Mouse (Mus musculus) kidney, embryonic 16.5 days (tissue): Measurements from ENCODE around the gene Slc1a7. TPM values are rescaled to one million over a fixed set of nuclear protein-coding genes. Genes with fewer than 3 reads are reported as not detected.

Source experiments
- ATAC-seq: fragments of 200-750 bp; cut with Nextera tagmentation; 2 replicates; pipeline ENCODE4 v1.8.0; 2017; ENCODE audit warnings: moderate TSS enrichment; ENCODE audit not compliant: low FRiP score, low TSS enrichment
- H3K27ac ChIP-seq: fragments of 300-500 bp; sonication (generic); 2 replicates; pipeline ENCODE4 v1.5.1; 2014; ENCODE audit warnings: low read length
- H3K27me3 ChIP-seq: fragments of 300-500 bp; sonication (generic); 2 replicates; pipeline ENCODE4 v1.6.1; 2014; ENCODE audit warnings: low read length, control low read depth, mixed read lengths; ENCODE audit not compliant: insufficient read depth
- H3K36me3 ChIP-seq: fragments of 300-500 bp; sonication (generic); 2 replicates; pipeline ENCODE4 v1.6.1; 2014; ENCODE audit warnings: low read length, control low read depth, mixed read lengths; ENCODE audit not compliant: insufficient read depth
- H3K4me1 ChIP-seq: fragments of 300-500 bp; sonication (generic); 2 replicates; pipeline ENCODE4 v1.6.1; 2014; ENCODE audit warnings: low read length, control low read depth, mixed read lengths; ENCODE audit not compliant: insufficient read depth
- H3K4me2 ChIP-seq: fragments of 300-500 bp; sonication (generic); replicated peaks from 2 replicates; pipeline ENCODE4 v1.6.1; 2014; ENCODE audit warnings: low read depth, low read length
- H3K4me3 ChIP-seq: fragments of 300-500 bp; sonication (generic); 2 replicates; pipeline ENCODE4 v1.5.1; 2014; ENCODE audit warnings: mild to moderate bottlenecking, low read length
- H3K9ac ChIP-seq: fragments of 300-500 bp; sonication (generic); replicated peaks from 2 replicates; pipeline ENCODE4 v1.6.1; 2014; ENCODE audit warnings: low read length
- H3K9me3 ChIP-seq: fragments of 300-500 bp; sonication (generic); 2 replicates; pipeline ENCODE4 v1.6.1; 2016; ENCODE audit warnings: low read length, control low read depth
- WGBS: fragments of 180-500 bp; shearing (Covaris S2); extraction: QIAGEN DNeasy Blood & Tissue Kit; methylation state at CpG from one replicate; pipeline ENCODE4 v1.1.7; 2014; 5-methylcytosine and 5-hydroxymethylcytosine counted together
- polyA plus RNA-seq: library from polyadenylated mRNA; unstranded; fragments of >200 nt; fragmentation: Nextera tagmentation; extraction: Ambion mirVana; gene quantifications from 2 replicates; pipeline ENCODE4 v1.2.1, GENCODE M21; 2015

The Slc1a7 gene
- polyA plus RNA-seq, 1 experiment from 2014 or later = not detected

DNA sequence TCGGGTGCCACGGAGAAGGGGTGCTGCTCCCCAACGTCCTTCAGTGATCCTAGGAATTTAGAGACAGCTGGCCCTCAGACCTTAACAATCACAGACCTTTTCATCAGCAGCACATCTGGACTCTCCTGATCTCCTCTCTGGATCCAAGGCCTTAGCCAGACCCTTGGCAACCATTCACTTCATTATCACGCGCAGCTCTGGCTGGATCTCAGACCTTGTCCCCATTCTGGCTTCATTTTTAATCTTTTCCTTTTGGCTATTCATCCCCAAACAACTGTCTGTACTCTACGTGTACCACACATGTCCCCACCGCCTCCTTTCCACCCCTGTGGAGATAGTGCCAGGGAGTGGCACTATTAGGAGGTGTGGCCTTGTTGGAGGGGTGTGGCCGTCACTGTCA, 34.9 kb upstream of the Slc1a7 start:
- no peak overlapping the region for H3K27ac ChIP-seq
- no peaks in the 10 kb centered on the region for H3K36me3 ChIP-seq
- H3K9ac ChIP-seq = no peak overlapping the region
- ATAC-seq = no peak
- no peak overlapping the region for H3K4me2 ChIP-seq
- WGBS = 81% methylated on average over 8 of the region's 8 CpGs
- no peak overlapping the region for H3K4me3 ChIP-seq
- H3K4me1 ChIP-seq = peaks cover 8% of the 10 kb centered on the region
- H3K9me3 ChIP-seq = no peaks in the 10 kb centered on the region
- no peaks in the 10 kb centered on the region for H3K27me3 ChIP-seq

DNA sequence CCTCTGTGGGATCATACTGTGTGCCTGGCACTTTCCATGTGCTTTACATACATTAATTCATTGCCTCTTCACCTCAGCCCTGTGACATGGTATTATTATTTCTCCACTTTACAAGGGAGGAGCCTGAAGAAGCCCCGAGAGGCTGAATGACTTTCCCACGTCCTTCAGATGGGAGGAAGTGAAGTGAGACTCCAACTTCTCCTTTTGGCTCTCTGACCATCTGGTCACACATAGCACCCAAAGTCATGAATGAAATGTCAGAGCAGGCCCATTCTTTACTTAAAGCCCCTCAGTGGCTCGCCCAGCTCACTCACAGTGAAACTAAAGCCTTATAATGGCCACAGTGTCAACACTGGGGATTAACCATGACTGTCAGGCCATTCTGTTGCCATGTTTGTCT, 32.9 kb upstream of the Slc1a7 start:
- Histone ChIP-seq H3K4me1 (peaks cover 8% of the 10 kb centered on the region), H3K4me2 (no peak overlapping the region), H3K27ac (no peak overlapping the region), H3K36me3 (no peaks in the 10 kb centered on the region), H3K4me3 (no peak overlapping the region), H3K27me3 (no peaks in the 10 kb centered on the region), H3K9me3 (no peaks in the 10 kb centered on the region), H3K9ac (no peak overlapping the region)
- WGBS = 53% methylated on average over 3 of the region's 3 CpGs
- ATAC-seq = no peak

DNA sequence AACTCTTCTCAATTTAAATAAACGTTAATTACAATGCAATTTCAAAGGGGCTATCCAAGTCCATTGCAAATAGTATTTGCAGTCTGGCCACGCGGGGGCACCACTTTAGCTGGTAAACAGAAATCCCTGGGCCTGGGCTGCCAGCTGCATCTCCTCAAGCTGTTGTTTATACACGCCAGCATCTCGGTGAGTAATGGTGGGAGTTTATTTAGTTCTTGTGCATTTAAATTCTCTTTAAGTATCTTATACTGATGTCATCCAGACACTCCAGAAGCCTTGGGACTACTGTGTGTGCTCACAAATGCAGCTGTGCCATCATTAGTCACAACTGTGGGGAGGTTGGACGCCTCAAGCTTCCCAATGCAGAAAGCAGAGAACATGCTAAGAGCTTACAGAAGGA, 30.8 kb upstream of the Slc1a7 start:
- Histone ChIP-seq H3K4me3 (no peak overlapping the region), H3K9ac (no peak overlapping the region), H3K4me2 (no peak overlapping the region), H3K27me3 (no peaks in the 10 kb centered on the region), H3K27ac (peak overlapping the region; percentile 68), H3K9me3 (no peaks in the 10 kb centered on the region), H3K4me1 (peaks cover 8% of the 10 kb centered on the region), H3K36me3 (no peaks in the 10 kb centered on the region)
- 14% methylated on average over 6 of the region's 6 CpGs for WGBS
- peak; percentile 86 for ATAC-seq

GRCm38 (mm10) chr4:107938124-107938523, 30.0 kb upstream of the Slc1a7 start:
- no peaks in the 10 kb centered on the region for H3K9me3 ChIP-seq
- H3K4me2 ChIP-seq = no peak overlapping the region
- H3K27ac ChIP-seq = peak overlapping the region; percentile 68; the same call in 1 of the 2 replicates
- 79% methylated on average over 2 of the region's 2 CpGs for WGBS
- no peak overlapping the region for H3K4me3 ChIP-seq
- ATAC-seq = no peak
- no peaks in the 10 kb centered on the region for H3K27me3 ChIP-seq
- H3K9ac ChIP-seq = no peak overlapping the region
- H3K36me3 ChIP-seq = no peaks in the 10 kb centered on the region
- peaks cover 8% of the 10 kb centered on the region for H3K4me1 ChIP-seq

DNA sequence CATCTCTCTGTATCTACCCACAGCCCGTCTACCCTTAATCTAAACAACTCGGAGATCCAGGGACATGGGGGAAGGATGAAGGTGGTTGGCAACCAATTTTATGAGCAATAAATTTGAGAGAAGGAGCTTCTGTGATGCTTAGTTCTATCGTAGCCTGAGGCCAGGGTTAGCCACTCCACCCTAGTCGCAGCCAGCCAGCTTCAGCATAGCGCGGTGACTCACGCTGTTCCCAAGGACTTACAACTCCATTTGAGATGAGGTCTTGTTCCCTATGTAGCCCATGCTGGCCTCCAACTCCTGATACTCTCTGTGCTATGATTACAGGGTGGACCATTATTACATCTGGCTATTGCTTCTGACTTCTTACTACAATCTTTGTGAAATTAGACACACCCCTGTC, 25.4 kb upstream of the Slc1a7 start:
- Histone ChIP-seq H3K36me3 (no peaks in the 10 kb centered on the region), H3K4me1 (peaks cover 4% of the 10 kb centered on the region), H3K27ac (no peak overlapping the region), H3K4me3 (no peak overlapping the region), H3K4me2 (no peak overlapping the region), H3K9ac (no peak overlapping the region), H3K27me3 (no peaks in the 10 kb centered on the region), H3K9me3 (no peaks in the 10 kb centered on the region)
- no peak for ATAC-seq
- 89% methylated on average over 7 of the region's 7 CpGs for WGBS

- Histone ChIP-seq H3K9me3 (no peaks in the 10 kb centered on the region), H3K27me3 (no peaks in the 10 kb centered on the region), H3K4me2 (no peak overlapping the region), H3K9ac (no peak overlapping the region), H3K27ac (no peak overlapping the region), H3K36me3 (no peaks in the 10 kb centered on the region), H3K4me1 (no peaks in the 10 kb centered on the region), H3K4me3 (no peak overlapping the region)
- WGBS = 96% methylated on average over 2 of the region's 2 CpGs
- no peak for ATAC-seq
Observed at GRCm38 (mm10) chr4:107944141-107944540, 24.0 kb upstream of the Slc1a7 start.

GRCm38 (mm10) chr4:107949918-107950317, 18.2 kb upstream of the Slc1a7 start:
- Histone ChIP-seq H3K9ac (no peak overlapping the region), H3K9me3 (no peaks in the 10 kb centered on the region), H3K36me3 (no peaks in the 10 kb centered on the region), H3K27me3 (no peaks in the 10 kb centered on the region), H3K4me2 (no peak overlapping the region), H3K27ac (no peak overlapping the region), H3K4me3 (no peak overlapping the region), H3K4me1 (no peaks in the 10 kb centered on the region)
- ATAC-seq = no peak
- WGBS = 80% methylated on average over 4 of the region's 4 CpGs

- Histone ChIP-seq H3K4me3 (no peak overlapping the region), H3K9ac (no peak overlapping the region), H3K27ac (no peak overlapping the region), H3K9me3 (no peaks in the 10 kb centered on the region), H3K4me2 (no peak overlapping the region), H3K27me3 (no peaks in the 10 kb centered on the region), H3K4me1 (no peaks in the 10 kb centered on the region), H3K36me3 (no peaks in the 10 kb centered on the region)
- no peak for ATAC-seq
Observed at GRCm38 (mm10) chr4:107952845-107953244, 15.3 kb upstream of the Slc1a7 start.

DNA sequence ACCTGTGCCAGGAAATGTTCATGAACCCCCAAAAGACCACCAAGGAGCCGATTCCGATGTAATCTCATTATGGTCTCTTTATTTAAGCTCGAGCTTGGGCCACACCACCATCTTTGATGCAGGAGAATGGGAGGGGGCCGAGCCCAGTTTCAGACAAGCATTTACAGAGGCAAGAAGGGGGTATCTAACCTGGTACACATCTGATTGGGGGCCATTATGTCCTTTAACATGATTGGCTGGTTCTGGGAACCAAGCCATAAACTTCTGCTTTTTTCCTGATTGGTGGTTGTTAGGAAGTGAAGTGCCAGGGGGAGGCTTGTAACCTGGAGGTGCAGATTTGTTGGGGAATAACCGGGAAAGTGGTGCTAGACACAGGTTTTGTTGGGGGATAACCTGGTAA, 12.4 kb upstream of the Slc1a7 start:
- no peaks in the 10 kb centered on the region for H3K36me3 ChIP-seq
- no peaks in the 10 kb centered on the region for H3K27me3 ChIP-seq
- H3K4me2 ChIP-seq = no peak overlapping the region
- no peak for ATAC-seq
- H3K4me1 ChIP-seq = no peaks in the 10 kb centered on the region
- H3K9me3 ChIP-seq = no peaks in the 10 kb centered on the region
- H3K4me3 ChIP-seq = no peak overlapping the region
- H3K27ac ChIP-seq = no peak overlapping the region
- H3K9ac ChIP-seq = no peak overlapping the region
- WGBS = 66% methylated on average over 5 of the region's 5 CpGs

DNA sequence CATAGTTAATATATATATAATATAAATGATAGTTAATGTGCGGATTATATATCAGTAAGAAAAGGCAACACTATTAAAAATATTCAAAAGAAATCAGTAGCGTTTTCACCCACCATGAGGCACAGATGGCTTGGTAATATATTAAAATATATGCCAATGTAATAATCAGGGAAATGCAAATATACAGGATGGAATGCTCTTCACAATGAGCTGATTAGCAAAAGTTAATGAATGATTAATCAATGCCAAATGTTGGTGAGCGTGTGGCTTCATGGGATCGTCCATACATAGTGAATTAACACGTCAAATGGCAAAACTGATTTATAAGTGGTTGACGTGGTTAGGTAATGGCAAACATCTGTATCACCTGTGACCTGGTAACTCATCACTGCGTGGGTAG, 9.6 kb upstream of the Slc1a7 start:
- H3K27me3 ChIP-seq = no peaks in the 10 kb centered on the region
- H3K9ac ChIP-seq = no peak overlapping the region
- no peaks in the 10 kb centered on the region for H3K36me3 ChIP-seq
- WGBS = 84% methylated on average over 7 of the region's 7 CpGs
- no peaks in the 10 kb centered on the region for H3K9me3 ChIP-seq
- H3K4me1 ChIP-seq = 0 out of 2 replicates have a peak, but pooled peaks cover 7% of the 10 kb centered on the region
- no peak for ATAC-seq
- no peak overlapping the region for H3K4me3 ChIP-seq
- no peak overlapping the region for H3K4me2 ChIP-seq
- H3K27ac ChIP-seq = no peak overlapping the region
